Mouse (Mus musculus): ENCODE measurements around the gene Rgp1. TPM values are rescaled to one million over a fixed set of nuclear protein-coding genes. Genes with fewer than 3 reads are reported as not detected.

Gene Rgp1
- polyA plus RNA-seq, 1 experiment from 2014 or later: 38.7 TPM

Small RNA genes lying within 50 kb of the gene (microRNA-seq; reads per million reads assigned to microRNA genes)
- gene Gm25262 (ENCODE audit: insufficient number of aligned reads): not detected

Other genes with a start within 250 kb of the Rgp1 start
- gene Rusc2, start 196.7 kb upstream of the Rgp1 start, polyA plus RNA-seq (2014; fragmentation: Nextera tagmentation; extraction: Ambion mirVana): 11.6 and 12.4 TPM in 2 replicates
- 0.28 and 0.31 TPM in 2 replicates for gene Fam166b, start 149.6 kb upstream of the Rgp1 start, polyA plus RNA-seq (2014; fragmentation: Nextera tagmentation; extraction: Ambion mirVana)
- gene Tesk1, start 136.8 kb upstream of the Rgp1 start, polyA plus RNA-seq (2014; fragmentation: Nextera tagmentation; extraction: Ambion mirVana): 9.3 and 10.7 TPM in 2 replicates
- gene Cd72, start 124.1 kb upstream of the Rgp1 start, polyA plus RNA-seq (2014; fragmentation: Nextera tagmentation; extraction: Ambion mirVana): 2.6 and 4.8 TPM in 2 replicates
- gene Sit1, start 95.0 kb upstream of the Rgp1 start, polyA plus RNA-seq (2014; fragmentation: Nextera tagmentation; extraction: Ambion mirVana): not detected in 2 replicates
- 50.3 and 54.3 TPM in 2 replicates for gene Ccdc107, start 85.8 kb upstream of the Rgp1 start, polyA plus RNA-seq (2014; fragmentation: Nextera tagmentation; extraction: Ambion mirVana)
- 55.3 and 61.1 TPM in 2 replicates for gene Arhgef39, start 79.0 kb upstream of the Rgp1 start, polyA plus RNA-seq (2014; fragmentation: Nextera tagmentation; extraction: Ambion mirVana)
- gene Car9, start 71.7 kb upstream of the Rgp1 start, polyA plus RNA-seq (2014; fragmentation: Nextera tagmentation; extraction: Ambion mirVana): 0.52 and 0.87 TPM in 2 replicates
- 46.7 and 52.7 TPM in 2 replicates for gene Tpm2, start 55.0 kb upstream of the Rgp1 start, polyA plus RNA-seq (2014; fragmentation: Nextera tagmentation; extraction: Ambion mirVana)
- gene Creb3, start 16.4 kb upstream of the Rgp1 start, polyA plus RNA-seq (2014; fragmentation: Nextera tagmentation; extraction: Ambion mirVana): 42.8 and 45.6 TPM in 2 replicates
- 45.9 and 46.7 TPM in 2 replicates for gene Tln1, start 16.0 kb upstream of the Rgp1 start, polyA plus RNA-seq (2014; fragmentation: Nextera tagmentation; extraction: Ambion mirVana)
- gene Gba2, start 158 bp downstream of the Rgp1 start, polyA plus RNA-seq (2014; fragmentation: Nextera tagmentation; extraction: Ambion mirVana): 31.0 and 32.4 TPM in 2 replicates
- 1.9 and 2.8 TPM in 2 replicates for gene Msmp, start 5.8 kb downstream of the Rgp1 start, polyA plus RNA-seq (2014; fragmentation: Nextera tagmentation; extraction: Ambion mirVana)
- 9.8 and 10.8 TPM in 2 replicates for gene Npr2, start 53.2 kb downstream of the Rgp1 start, polyA plus RNA-seq (2014; fragmentation: Nextera tagmentation; extraction: Ambion mirVana)
- 1.7 and 2.3 TPM in 2 replicates for gene Spag8, start 74.9 kb downstream of the Rgp1 start, polyA plus RNA-seq (2014; fragmentation: Nextera tagmentation; extraction: Ambion mirVana)
- gene Hint2, start 77.8 kb downstream of the Rgp1 start, polyA plus RNA-seq (2014; fragmentation: Nextera tagmentation; extraction: Ambion mirVana): 64.1 and 66.8 TPM in 2 replicates
- gene Tmem8b, start 90.3 kb downstream of the Rgp1 start, polyA plus RNA-seq (2014; fragmentation: Nextera tagmentation; extraction: Ambion mirVana): 5.2 and 6.4 TPM in 2 replicates
- 2.5 and 2.7 TPM in 2 replicates for gene Fam221b, start 90.4 kb downstream of the Rgp1 start, polyA plus RNA-seq (2014; fragmentation: Nextera tagmentation; extraction: Ambion mirVana)
- not detected in 2 replicates for gene Olfr70, start 122.1 kb downstream of the Rgp1 start, polyA plus RNA-seq (2014; fragmentation: Nextera tagmentation; extraction: Ambion mirVana)
- not detected in 2 replicates for gene Olfr71, start 131.5 kb downstream of the Rgp1 start, polyA plus RNA-seq (2014; fragmentation: Nextera tagmentation; extraction: Ambion mirVana)
- gene Hrct1, start 148.5 kb downstream of the Rgp1 start, polyA plus RNA-seq (2014; fragmentation: Nextera tagmentation; extraction: Ambion mirVana): not detected in 2 replicates
- not detected in 2 replicates for gene Spaar, start 151.3 kb downstream of the Rgp1 start, polyA plus RNA-seq (2014; fragmentation: Nextera tagmentation; extraction: Ambion mirVana)
- not detected in 2 replicates for gene Olfr159, start 192.3 kb downstream of the Rgp1 start, polyA plus RNA-seq (2014; fragmentation: Nextera tagmentation; extraction: Ambion mirVana)
- not detected in 2 replicates for gene Olfr156, start 245.2 kb downstream of the Rgp1 start, polyA plus RNA-seq (2014; fragmentation: Nextera tagmentation; extraction: Ambion mirVana)

Data from forebrain, embryonic 11.5 days (tissue).